ENCODE assay signal across 14 mouse cellular contexts in the genomic region with DNA sequence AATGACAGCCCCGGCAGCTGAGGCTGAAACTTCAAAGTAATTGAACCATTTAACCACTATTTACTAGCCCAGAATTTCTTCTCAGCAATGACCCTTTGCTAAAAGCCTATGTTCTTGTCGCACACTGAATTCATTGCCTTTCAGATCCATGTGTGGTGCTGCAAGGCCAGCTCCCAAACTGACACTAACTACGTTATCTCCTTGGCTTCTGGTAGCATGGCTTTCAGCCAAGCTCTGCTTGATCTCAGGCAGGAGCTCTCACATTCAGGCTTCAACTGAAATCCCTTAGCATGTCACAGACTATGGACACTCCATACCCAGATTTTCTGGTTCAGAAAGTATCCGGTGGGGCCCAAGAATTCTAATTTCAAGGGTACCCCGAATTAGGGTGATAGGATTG.
DNase-seq lines count a peak whose midpoint lies in the region; ATAC-seq lines count a peak whose summit lies in the region.
"Had no signal": no experiment of that assay in that cellular context is flagged by ENCODE, and none has a peak within 500 bp of the region (broad histone marks: within the 10 kb centered on the region; RNA-seq: fewer than 3 reads in every experiment).

No protein-coding gene starts in this region.

- DNase-seq in heart, adult 9 months (ENCODE audit: low spot score in 2 of 2), result peak; percentile 15 to 52
- no peak for DNase-seq in heart, embryonic 10.5 days (ENCODE audit: low spot score)
- DNase-seq in ovary, adult 18-20 months (ENCODE audit: low spot score), result peak; percentile 6
- DNase-seq in ovary, postnatal 10 days (ENCODE audit: low spot score), result no peak
- peak; percentile 15 for DNase-seq in testis, postnatal 14 days (ENCODE audit: low spot score)
- DNase-seq in yolk sac, embryonic 10.5 days (ENCODE audit: low spot score), result no peak
- DNase-seq: gastrocnemius, postnatal 14 days; liver; retina, postnatal 1 day had no signal

- H3K9ac ChIP-seq in heart, embryonic 11.5 days (ENCODE audit: low read depth, low read length), result no peak overlapping the region
- no peak overlapping the region for H3K9ac ChIP-seq in kidney, embryonic 14.5 days (ENCODE audit: low read depth, low read length)
- H3K9ac ChIP-seq: forebrain, embryonic 13.5 days had no signal

- H3K4me3 ChIP-seq in heart, embryonic 10.5 days, result no peak overlapping the region
- H3K4me3 ChIP-seq in heart, embryonic 11.5 days (ENCODE audit: low read depth, low read length), result no peak overlapping the region
- H3K4me3 ChIP-seq in kidney, embryonic 14.5 days (ENCODE audit: low read length), result no peak overlapping the region
- H3K4me3 ChIP-seq: forebrain, embryonic 13.5 days; myocyte had no signal

- H3K27me3 ChIP-seq in heart, embryonic 10.5 days (ENCODE audit: insufficient read depth, poor library complexity, severe bottlenecking), result no peaks in the 10 kb centered on the region
- H3K27me3 ChIP-seq in heart, embryonic 11.5 days (ENCODE audit: control insufficient read depth, insufficient read depth, low read length), result no peaks in the 10 kb centered on the region
- H3K27me3 ChIP-seq in kidney, embryonic 14.5 days (ENCODE audit: control insufficient read depth, insufficient read depth, low read length), result no peaks in the 10 kb centered on the region
- H3K27me3 ChIP-seq: forebrain, embryonic 13.5 days had no signal

- 0 out of 2 replicates have a peak, but pooled peaks have one; percentile 31 for ATAC-seq in heart, embryonic 11.5 days (replicated peaks; ENCODE audit: insufficient number of reproducible peaks, low FRiP score, low TSS enrichment)
- ATAC-seq in kidney, embryonic 14.5 days (ENCODE audit: low FRiP score, low TSS enrichment), result no peak
- ATAC-seq: forebrain, embryonic 13.5 days; inflammation-experienced regulatory T-cells, adult 6 months had no signal

- no peaks in the 10 kb centered on the region for H3K9me3 ChIP-seq in heart, embryonic 10.5 days
- no peaks in the 10 kb centered on the region for H3K9me3 ChIP-seq in heart, embryonic 11.5 days (replicated peaks; ENCODE audit: control insufficient read depth, low read length)
- H3K9me3 ChIP-seq in kidney, embryonic 14.5 days (ENCODE audit: control insufficient read depth, low read length), result no peaks in the 10 kb centered on the region
- H3K9me3 ChIP-seq: forebrain, embryonic 13.5 days had no signal

- H3K36me3 ChIP-seq in heart, embryonic 10.5 days, result no peaks in the 10 kb centered on the region
- no peaks in the 10 kb centered on the region for H3K36me3 ChIP-seq in heart, embryonic 11.5 days (ENCODE audit: control insufficient read depth, insufficient read depth, low read length)
- H3K36me3 ChIP-seq in kidney, embryonic 14.5 days (ENCODE audit: control insufficient read depth, insufficient read depth, low read length), result no peaks in the 10 kb centered on the region

- no peak overlapping the region for H3K27ac ChIP-seq in heart, embryonic 10.5 days
- no peak overlapping the region for H3K27ac ChIP-seq in heart, embryonic 11.5 days (ENCODE audit: low read depth, low read length)
- H3K27ac ChIP-seq in kidney, embryonic 14.5 days (ENCODE audit: low read depth, low read length), result no peak overlapping the region
- H3K27ac ChIP-seq: forebrain, embryonic 13.5 days had no signal

- no peak overlapping the region for H3K4me2 ChIP-seq in heart, embryonic 11.5 days
- H3K4me2 ChIP-seq in kidney, embryonic 14.5 days (replicated peaks; ENCODE audit: low read depth, low read length), result no peak overlapping the region
- H3K4me2 ChIP-seq: forebrain, embryonic 13.5 days had no signal

- H3K4me1 ChIP-seq in heart, embryonic 10.5 days, result no peaks in the 10 kb centered on the region
- H3K4me1 ChIP-seq in heart, embryonic 11.5 days (ENCODE audit: control insufficient read depth, insufficient read depth, low read length), result no peaks in the 10 kb centered on the region
- no peaks in the 10 kb centered on the region for H3K4me1 ChIP-seq in kidney, embryonic 14.5 days (ENCODE audit: control insufficient read depth, insufficient read depth, low read length)
- H3K4me1 ChIP-seq: forebrain, embryonic 13.5 days had no signal

- 62% methylated on average over 5 of the region's 5 CpGs for WGBS in heart, embryonic 10.5 days
- 51% methylated on average over 5 of the region's 5 CpGs for WGBS in heart, embryonic 11.5 days (ENCODE audit: insufficient replicate concordance)
- 49% methylated on average over 5 of the region's 5 CpGs for WGBS in kidney, embryonic 14.5 days

Comparison
In these comparisons a context has a peak if more than half of its experiments do, and no peak if none do; other contexts are left out.
1. DNase-seq: peak in heart, adult 9 months (2 of 2), ovary, adult 18-20 months (single experiment) and testis, postnatal 14 days (single experiment); none in heart, embryonic 10.5 days (single experiment), ovary, postnatal 10 days (single experiment) and yolk sac, embryonic 10.5 days (single experiment).